Mouse (Mus musculus): ENCODE data around the gene Igfbp6. TPM values are rescaled to one million over a fixed set of nuclear protein-coding genes. Genes with fewer than 3 reads are reported as not detected.

The Igfbp6 gene
- polyA plus RNA-seq (2015; fragmentation: Nextera tagmentation; extraction: Ambion mirVana) = 3.5 and 3.7 TPM in 2 replicates

DNA sequence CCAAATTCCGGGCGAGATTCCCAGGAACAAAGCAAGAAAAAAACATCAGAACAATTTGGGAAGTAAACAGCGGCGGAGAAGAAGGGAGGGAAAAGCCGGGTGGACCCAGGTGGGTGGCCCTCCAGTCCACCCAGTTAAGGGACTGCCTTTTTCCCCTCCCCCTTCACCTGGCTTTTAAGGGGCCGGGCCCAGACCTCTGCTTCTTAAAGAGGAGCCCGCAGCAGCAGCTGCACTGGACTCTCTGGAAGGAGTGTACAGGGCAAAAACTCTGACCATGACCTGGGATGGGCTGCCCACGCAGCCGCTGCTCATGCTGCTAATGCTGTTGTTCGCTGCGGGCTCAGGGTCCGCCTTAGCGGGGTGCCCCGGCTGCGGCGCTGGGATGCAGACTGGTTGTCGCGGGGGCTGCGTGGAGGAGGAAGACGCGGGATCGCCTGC, at the start of gene Igfbp6:
TSS of gene Igfbp6 (plus strand) at position 89 of the 438 bp plus-strand sequence.
- H3K27ac ChIP-seq (replicated peaks) = no peak within 1 kb of the TSS
- H3K4me1 ChIP-seq = peaks cover 42% of the 10 kb centered on the region
- no peaks in the 10 kb centered on the region for H3K9me3 ChIP-seq
- H3K9ac ChIP-seq = peak within 1 kb of the TSS; percentile 69
- peak within 1 kb of the TSS; percentile 35 for H3K4me3 ChIP-seq
- 10% methylated on average over 22 of the region's 22 CpGs for whole genome bisulfite sequencing
- peak within 1 kb of the TSS; percentile 63 for H3K4me2 ChIP-seq
- H3K27me3 ChIP-seq (replicated peaks) = peaks cover 43% of the 10 kb centered on the region
- H3K36me3 ChIP-seq = no peaks in the 10 kb centered on the region
- ATAC-seq (ENCODE audit: extremely low read depth, insufficient number of reproducible peaks, low FRiP score, low TSS enrichment) = no peak

DNA sequence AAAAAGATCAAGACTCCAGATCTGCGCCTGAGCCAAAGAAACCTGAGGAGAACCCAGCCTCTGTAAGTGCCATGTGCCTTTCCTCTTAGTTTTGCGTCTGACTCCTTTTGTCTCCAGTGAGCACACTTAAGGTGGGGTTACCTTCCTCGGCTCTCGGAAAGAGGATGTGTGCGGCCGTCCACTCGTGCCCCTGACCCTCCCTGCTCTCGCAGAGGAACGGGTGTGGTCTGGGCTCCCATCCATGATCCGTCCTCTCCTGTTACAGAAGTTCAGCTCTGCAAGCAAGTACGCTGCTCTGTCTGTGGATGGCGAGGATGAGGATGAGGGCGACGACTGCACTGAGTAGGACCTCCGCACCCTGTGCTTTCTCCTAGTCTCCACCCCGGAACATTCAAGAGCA, 49.2 kb upstream of the Igfbp6 start:
- Histone ChIP-seq H3K4me2 (no peak overlapping the region), H3K4me1 (peaks cover 36% of the 10 kb centered on the region), H3K9me3 (no peaks in the 10 kb centered on the region), H3K27ac (replicated peaks) (no peak overlapping the region), H3K9ac (no peak overlapping the region), H3K4me3 (no peak overlapping the region), H3K36me3 (peaks cover 87% of the 10 kb centered on the region), H3K27me3 (replicated peaks) (no peaks in the 10 kb centered on the region)
- ATAC-seq (ENCODE audit: extremely low read depth, insufficient number of reproducible peaks, low FRiP score, low TSS enrichment) = no peak
- 81% methylated on average over 16 of the region's 16 CpGs for WGBS

DNA sequence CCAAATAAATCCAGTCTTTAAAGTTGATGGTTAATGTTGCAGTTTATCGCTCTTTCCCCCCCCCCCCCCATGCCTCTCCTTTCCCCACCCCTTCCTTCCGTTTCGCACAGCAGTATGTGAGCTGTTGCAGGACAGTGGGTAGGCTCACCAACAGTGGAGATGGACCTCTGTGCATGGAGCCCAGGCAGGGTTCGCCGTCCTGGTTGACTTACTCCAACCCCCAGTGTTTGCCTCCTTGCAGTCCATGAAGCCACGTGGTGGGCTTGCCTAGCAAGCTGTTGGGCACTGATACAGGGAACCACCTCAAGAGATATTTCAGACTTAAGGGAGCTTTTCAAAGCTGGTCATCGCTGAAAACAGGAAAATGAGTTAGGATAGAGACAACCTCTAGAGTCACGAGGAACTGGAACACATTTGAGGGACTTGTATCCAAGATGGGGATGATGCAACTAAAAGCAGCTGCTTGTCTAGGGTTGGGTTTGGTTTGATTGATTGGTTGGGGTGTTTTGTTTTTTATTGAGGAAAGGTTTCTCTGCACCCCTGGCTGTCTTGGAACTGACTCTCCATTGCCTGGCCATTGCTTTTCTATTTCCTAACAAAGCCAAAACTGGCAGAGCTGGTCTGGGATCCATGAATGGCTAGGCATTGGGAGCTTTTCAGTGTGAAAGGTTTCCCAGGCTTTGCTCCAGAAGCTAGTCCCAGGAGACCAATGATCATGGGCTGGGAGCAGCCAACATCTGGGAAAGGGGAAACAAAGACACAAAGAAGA, 46.8 kb upstream of the Igfbp6 start:
- ATAC-seq (ENCODE audit: extremely low read depth, insufficient number of reproducible peaks, low FRiP score, low TSS enrichment) = no peak
- no peaks in the 10 kb centered on the region for H3K9me3 ChIP-seq
- no peak overlapping the region for H3K27ac ChIP-seq (replicated peaks)
- peaks cover 49% of the 10 kb centered on the region for H3K4me1 ChIP-seq
- H3K36me3 ChIP-seq = peaks cover 63% of the 10 kb centered on the region
- 71% methylated on average over 8 of the region's 8 CpGs for WGBS
- H3K27me3 ChIP-seq (replicated peaks) = no peaks in the 10 kb centered on the region
- 0 out of 2 replicates have a peak overlapping the region, but pooled peaks have one; percentile 7 for H3K9ac ChIP-seq
- H3K4me2 ChIP-seq = no peak overlapping the region
- H3K4me3 ChIP-seq = no peak overlapping the region

GRCm38 (mm10) chr15:102097991-102098555, 46.1 kb upstream of the Igfbp6 start:
- Histone ChIP-seq H3K27ac (replicated peaks) (0 out of 2 replicates have a peak overlapping the region, but pooled peaks have one; percentile 5), H3K4me3 (no peak overlapping the region), H3K9ac (peak overlapping the region; percentile 37; the same call in 1 of the 2 replicates), H3K4me2 (no peak overlapping the region), H3K9me3 (no peaks in the 10 kb centered on the region), H3K27me3 (replicated peaks) (no peaks in the 10 kb centered on the region), H3K4me1 (peaks cover 56% of the 10 kb centered on the region), H3K36me3 (peaks cover 56% of the 10 kb centered on the region)
- no peak for ATAC-seq (ENCODE audit: extremely low read depth, insufficient number of reproducible peaks, low FRiP score, low TSS enrichment)
- WGBS = 35% methylated on average over 5 of the region's 5 CpGs

DNA sequence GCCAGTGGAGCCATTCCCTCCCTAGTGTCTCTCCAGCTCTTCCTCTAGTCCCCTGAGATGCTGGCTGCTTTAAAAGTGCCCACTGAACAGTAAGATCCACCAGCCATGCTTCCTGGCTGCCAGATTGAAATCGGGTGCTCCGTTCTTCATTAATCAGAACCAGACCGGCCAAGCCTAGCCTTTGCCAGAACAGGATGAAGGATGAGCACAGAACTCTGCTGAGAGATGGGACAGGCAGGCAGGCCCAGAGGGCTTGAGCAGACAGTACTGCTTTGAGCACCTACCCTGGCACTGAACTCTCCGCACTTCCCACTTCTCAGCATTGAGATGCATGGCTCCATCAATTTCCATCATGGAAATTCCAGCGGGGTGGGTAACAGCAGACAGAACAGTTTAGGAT, 44.9 kb upstream of the Igfbp6 start:
- H3K4me1 ChIP-seq = peaks cover 68% of the 10 kb centered on the region
- peak overlapping the region; percentile 87 for H3K9ac ChIP-seq
- peak overlapping the region; percentile 98 for H3K27ac ChIP-seq (replicated peaks)
- no peaks in the 10 kb centered on the region for H3K9me3 ChIP-seq
- WGBS = 44% methylated on average over 5 of the region's 5 CpGs
- no peaks in the 10 kb centered on the region for H3K27me3 ChIP-seq (replicated peaks)
- ATAC-seq (ENCODE audit: extremely low read depth, insufficient number of reproducible peaks, low FRiP score, low TSS enrichment) = no peak
- H3K36me3 ChIP-seq = peaks cover 44% of the 10 kb centered on the region
- peak overlapping the region; percentile 89 for H3K4me2 ChIP-seq
- peak overlapping the region; percentile 64; the same call in 1 of the 2 replicates for H3K4me3 ChIP-seq

DNA sequence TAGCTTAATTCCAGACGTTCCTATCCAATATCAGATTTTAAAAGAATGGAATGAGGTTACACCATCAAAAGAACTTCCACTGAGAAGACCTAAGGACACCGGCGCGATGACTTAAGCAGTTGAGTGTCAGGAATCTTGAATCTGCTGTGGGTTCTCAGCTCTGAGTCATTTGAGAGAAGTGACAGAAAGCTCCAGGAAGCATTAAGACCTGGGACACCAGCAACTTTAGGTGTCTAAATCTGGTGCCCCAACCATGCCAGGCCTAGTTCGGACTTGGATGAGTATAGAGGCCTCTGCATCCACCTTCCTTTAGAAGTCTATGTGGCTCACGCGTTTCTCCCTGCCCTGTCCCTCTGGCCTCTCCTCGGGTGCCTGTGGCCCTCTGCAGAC, 44.4 kb upstream of the Igfbp6 start:
- Histone ChIP-seq H3K4me2 (peak overlapping the region; percentile 89), H3K27me3 (replicated peaks) (no peaks in the 10 kb centered on the region), H3K9me3 (no peaks in the 10 kb centered on the region), H3K36me3 (peaks cover 39% of the 10 kb centered on the region), H3K4me1 (peaks cover 73% of the 10 kb centered on the region), H3K4me3 (peak overlapping the region; percentile 64), H3K9ac (peak overlapping the region; percentile 87), H3K27ac (replicated peaks) (peak overlapping the region; percentile 98)
- no peak for ATAC-seq (ENCODE audit: extremely low read depth, insufficient number of reproducible peaks, low FRiP score, low TSS enrichment)
- 14% methylated on average over 8 of the region's 8 CpGs for WGBS

- peak within 1 kb of the TSS; percentile 98 for H3K27ac ChIP-seq (replicated peaks)
- ATAC-seq (ENCODE audit: extremely low read depth, insufficient number of reproducible peaks, low FRiP score, low TSS enrichment) = peak; percentile 74
- WGBS = under 1% methylated on average over 56 of the region's 82 CpGs
- H3K4me1 ChIP-seq = peaks cover 79% of the 10 kb centered on the region
- H3K9ac ChIP-seq = peak within 1 kb of the TSS; percentile 87
- H3K9me3 ChIP-seq = no peaks in the 10 kb centered on the region
- peak within 1 kb of the TSS; percentile 64 for H3K4me3 ChIP-seq
- 0 out of 2 replicates have a peak, but pooled peaks cover 1% of the 10 kb centered on the region for H3K27me3 ChIP-seq (replicated peaks)
- peak within 1 kb of the TSS; percentile 89 for H3K4me2 ChIP-seq
- H3K36me3 ChIP-seq = peaks cover 37% of the 10 kb centered on the region
Observed at GRCm38 (mm10) chr15:102100161-102100981, 43.8 kb upstream of the Igfbp6 start, which contains the start of gene Tns2. Gene Tns2 (plus strand): TSS chr15:102100413.

- H3K27me3 ChIP-seq (replicated peaks) = 0 out of 2 replicates have a peak, but pooled peaks cover 3% of the 10 kb centered on the region
- H3K4me2 ChIP-seq = peak overlapping the region; percentile 89
- no peaks in the 10 kb centered on the region for H3K9me3 ChIP-seq
- peak overlapping the region; percentile 87 for H3K9ac ChIP-seq
- H3K4me1 ChIP-seq = peaks cover 87% of the 10 kb centered on the region
- H3K36me3 ChIP-seq = peaks cover 29% of the 10 kb centered on the region
- WGBS = 26% methylated on average over 10 of the region's 10 CpGs
- peak overlapping the region; percentile 98 for H3K27ac ChIP-seq (replicated peaks)
- no peak for ATAC-seq (ENCODE audit: extremely low read depth, insufficient number of reproducible peaks, low FRiP score, low TSS enrichment)
- H3K4me3 ChIP-seq = peak overlapping the region; percentile 64
Observed at GRCm38 (mm10) chr15:102100996-102101671, 43.0 kb upstream of the Igfbp6 start.

DNA sequence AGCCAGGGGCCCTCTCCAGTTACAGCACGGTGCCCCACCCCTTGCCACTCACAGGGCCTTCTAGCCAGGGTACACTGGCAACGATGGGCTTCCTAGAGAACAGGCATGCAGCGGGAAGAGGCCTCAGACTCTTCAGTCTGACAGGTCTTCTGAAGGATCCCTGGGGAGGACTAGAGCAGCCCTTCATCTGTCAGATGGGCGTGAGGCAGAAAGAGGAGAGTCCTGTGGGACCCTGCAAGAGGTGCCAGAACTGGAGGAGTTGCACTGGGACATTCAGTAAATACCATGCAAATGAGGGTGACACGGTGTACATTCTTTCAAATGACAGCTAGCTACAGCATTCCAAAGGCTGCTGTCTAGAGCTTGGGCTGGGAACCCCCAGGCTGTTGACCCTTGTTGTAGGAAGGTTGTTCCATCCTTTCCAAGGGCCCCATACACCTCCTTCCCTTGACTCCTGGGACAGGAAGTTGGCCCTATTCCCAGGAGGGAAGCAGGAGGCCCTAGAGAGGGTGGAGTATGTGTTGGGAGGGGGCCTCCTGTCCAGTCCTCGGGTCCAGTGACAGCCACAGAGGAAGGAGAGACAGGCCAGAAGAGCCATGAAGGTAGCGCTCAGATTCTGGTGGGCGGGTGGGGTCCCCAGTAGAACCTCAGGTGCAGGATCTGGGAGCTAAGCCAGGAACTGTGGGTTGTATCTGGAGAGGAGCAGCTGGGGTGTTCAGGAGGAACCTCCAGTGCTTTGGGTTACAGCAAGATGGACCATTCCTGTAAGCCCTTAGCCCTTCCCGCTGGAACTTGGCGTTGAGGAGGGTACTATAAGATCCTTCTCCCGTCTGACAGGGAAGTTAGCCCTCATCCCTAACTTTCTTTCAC, 42.3 kb upstream of the Igfbp6 start:
- Histone ChIP-seq H3K4me3 (peak overlapping the region; percentile 64), H3K4me1 (peaks cover 94% of the 10 kb centered on the region), H3K27ac (replicated peaks) (peak overlapping the region; percentile 98), H3K9ac (peak overlapping the region; percentile 87), H3K27me3 (replicated peaks) (0 out of 2 replicates have a peak, but pooled peaks cover 11% of the 10 kb centered on the region), H3K4me2 (peak overlapping the region; percentile 89), H3K9me3 (no peaks in the 10 kb centered on the region), H3K36me3 (peaks cover 28% of the 10 kb centered on the region)
- WGBS = 18% methylated on average over 11 of the region's 11 CpGs
- no peak for ATAC-seq (ENCODE audit: extremely low read depth, insufficient number of reproducible peaks, low FRiP score, low TSS enrichment)

Measured in heart, embryonic 13.5 days (tissue).